Mouse (Mus musculus) layer of hippocampus, postnatal 36 days (tissue): ENCODE measurements around the gene Mip. TPM values are rescaled to one million over a fixed set of nuclear protein-coding genes. Genes with fewer than 3 reads are reported as not detected.
A peak's percentile ranks its signal among the peaks of the same experiment; 100 is the strongest.
"Not testable (repeated sequence)": the region's sequence is repeated elsewhere in the genome, so short reads cannot be mapped to it uniquely, and the experiment has no call there.

ENCODE experiments used
- DNase-seq, 2 experiments: peaks; one replicate each; pipeline ENCODE4 v3.0.0; 2022
- total RNA-seq, 2 experiments: library from RNA; stranded (reverse); gene quantifications; 2 replicates each; pipeline ENCODE4 v1.2.3; 2021

Mip gene
- total RNA-seq, result not detected

DNA sequence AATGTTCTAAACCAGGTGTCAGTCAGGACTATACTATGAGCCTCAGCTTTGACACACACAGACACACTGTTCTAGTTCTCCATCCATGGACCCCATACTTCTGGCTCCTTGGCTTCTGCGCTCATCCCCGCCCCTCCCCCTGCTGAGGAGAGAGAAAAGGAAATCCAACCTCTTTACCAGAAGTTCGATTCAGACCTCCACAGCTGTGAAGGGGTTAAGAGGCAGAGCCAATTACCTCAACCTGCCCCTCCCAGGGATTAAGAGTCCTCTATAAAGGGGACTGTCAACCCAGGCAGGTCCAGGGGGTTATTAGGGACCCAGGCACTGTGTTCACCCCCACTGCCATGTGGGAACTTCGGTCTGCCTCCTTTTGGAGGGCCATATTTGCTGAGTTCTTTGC lies at the start of gene Mip:
Mip (plus strand) TSS at position 301 of the 400 bp plus-strand sequence.
- DNase-seq, result no peak

DNA sequence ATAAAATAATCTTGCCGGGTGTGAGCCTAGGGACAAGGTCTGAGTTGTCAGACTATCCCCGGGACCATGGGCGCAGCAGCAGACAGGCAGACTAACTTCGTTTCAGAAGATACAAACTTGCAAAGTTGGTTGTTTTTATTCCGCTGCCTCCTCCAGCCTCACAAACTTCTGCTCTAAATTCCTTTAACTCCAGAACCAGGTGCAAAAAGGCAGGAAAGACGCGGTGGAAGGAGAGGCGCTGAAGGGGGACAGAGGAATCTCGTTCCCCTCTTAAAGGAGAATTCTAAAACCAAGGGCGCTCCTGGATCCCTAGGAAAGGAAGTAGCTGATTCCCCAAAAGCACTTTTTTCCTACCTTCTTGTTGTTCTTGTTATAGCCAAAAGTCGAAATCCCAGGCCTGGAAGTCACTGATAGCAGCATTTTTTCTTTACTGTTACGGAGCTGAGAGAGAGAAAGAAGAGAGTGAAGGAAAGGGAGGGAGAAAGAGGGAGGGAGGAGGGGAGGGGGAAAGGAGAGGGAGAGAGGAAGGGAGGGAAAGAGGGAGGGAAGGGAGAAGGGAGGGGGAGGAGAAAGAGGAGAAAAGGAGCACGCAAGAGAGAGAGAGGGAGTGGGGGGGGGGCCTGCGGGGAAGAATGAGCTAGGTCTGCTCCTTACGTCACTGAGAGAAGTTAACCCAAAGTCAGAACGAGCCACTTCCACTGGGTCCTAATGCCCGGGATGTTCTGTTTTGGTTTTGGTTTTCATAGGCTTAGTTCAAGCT lies 49.5 kb upstream of the Mip start:
- peak; percentile 39 to 45 for DNase-seq

DNA sequence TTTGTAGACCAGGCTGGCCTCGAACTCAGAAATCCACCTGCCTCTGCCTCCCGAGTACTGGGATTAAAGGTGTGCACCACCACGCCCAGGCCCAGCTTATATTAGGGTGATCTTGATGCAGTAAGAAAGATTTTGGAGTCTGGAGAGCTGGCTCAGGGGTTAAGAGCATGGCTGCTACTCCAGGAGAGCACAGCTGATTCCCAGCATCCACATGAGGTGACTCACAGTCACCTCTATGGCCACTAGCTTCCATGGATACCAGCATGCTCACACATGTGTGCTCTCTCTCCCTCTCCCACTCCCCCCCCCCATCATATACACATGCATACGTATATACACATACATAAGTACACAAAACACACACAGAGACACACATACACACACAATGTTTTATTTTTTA lies 48.3 kb upstream of the Mip start:
- no peak for DNase-seq

DNA sequence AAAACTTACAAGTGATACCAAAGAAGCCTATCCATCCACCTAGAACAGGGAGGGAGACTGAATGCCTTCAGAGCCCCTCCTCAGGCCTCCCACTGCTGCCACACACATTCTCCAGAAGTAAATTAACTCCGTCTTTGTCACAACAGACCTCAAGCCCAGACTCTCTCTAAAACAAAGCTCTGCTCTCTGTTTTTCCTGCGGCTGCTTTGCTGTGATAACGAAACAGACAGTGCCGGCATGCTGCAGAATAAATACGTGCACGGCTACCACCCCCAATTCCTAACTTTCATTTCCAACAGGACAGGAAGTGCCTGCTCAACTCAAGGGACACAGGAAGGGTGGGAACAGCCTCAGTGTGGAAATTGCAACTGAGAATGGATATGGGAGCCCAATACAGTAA lies 45.6 kb upstream of the Mip start, which contains the start of gene Rbms2:
Rbms2 (minus strand) TSS at position 309 of the 400 bp plus-strand sequence.
- no peak for DNase-seq

DNA sequence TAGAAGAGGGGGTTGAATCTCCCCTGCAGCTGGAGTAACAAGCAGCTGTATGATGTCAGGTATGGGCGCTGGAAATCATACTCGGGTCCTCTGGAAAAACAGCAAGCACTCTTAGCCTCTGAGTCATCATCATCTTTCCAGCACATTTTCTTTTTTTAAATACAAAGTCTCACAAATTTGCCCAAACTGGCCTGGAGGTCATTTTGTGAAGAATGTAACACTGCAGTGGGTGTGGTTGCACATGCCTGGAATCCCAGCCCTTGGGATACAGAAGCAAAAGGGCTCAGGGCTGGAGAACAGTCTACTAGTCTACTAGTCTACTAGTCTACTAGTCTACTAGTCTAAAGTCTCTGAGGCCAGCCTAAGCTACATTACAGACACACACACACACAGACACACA lies 41.3 kb upstream of the Mip start:
- DNase-seq, result no peak

DNA sequence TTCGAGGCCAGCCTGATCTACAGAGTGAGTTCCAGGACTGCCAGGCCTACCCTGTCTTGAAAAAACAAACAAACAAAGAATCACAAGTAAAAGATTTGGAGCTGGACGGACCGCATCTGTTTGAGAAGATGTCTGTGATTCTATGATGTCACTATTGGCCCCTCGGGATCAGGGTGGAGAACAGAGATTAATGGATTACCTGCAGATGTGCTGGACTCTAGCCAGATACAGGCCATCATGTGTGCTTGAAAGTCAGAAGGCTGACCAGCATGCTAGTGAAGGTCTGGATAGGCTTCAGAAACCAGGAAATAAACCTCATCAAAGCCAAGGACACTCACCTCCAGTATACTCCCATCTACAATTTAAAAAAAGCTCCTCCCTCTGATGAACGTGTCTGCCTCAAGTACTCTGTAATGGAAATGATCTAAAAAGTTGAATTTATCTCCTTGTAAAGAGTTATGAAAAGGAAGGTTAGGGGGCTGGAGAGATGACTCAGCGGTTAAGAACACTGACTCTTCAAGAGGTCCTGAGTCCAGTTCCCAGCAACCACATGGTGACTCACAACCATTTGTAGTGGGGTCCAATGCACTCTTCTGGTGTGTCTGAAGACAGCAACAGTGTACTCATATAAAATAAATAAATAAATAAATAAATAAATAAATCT lies 40.2 kb upstream of the Mip start:
- no peak for DNase-seq

DNA sequence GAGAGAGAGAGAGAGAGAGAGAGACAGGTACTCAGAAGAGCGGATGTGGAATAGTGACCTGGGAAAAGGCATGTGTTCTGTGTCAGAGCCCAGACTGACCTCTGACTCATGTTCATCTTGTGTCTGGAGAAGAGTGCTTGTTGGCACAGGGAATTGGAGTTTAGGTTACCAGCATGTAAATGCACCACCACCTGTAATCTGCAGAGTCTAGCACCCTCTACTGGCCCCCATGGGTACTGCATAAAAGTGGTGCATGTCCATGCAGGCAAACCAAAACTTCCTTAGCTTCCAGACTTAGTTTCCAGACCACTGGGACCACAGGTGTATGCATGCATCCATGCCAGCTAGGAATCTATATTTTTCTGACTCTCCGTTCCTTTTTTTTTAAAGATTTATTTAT lies 39.7 kb upstream of the Mip start:
- peak; percentile 50 to 64 for DNase-seq

DNA sequence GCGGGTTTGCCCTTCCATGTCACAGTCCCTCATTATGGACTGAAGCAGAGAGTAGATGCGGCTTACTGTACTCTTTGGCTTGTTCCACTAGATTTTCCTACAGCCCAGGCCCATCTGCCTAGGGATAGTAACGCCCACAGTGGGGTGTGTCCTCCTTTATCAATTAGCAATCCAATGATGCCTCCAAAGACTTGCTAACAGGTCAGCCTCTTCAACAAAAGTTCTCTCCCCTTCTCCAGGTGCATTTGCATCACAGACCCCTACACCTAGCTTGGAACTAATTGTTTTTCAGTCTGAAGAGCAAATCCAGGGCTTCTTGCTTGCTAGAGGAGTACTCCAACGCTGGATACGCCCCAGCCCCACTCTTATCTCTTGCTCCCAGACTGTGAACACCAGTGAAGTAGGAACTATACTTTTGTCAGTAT lies 38.4 kb upstream of the Mip start:
- no peak for DNase-seq

DNA sequence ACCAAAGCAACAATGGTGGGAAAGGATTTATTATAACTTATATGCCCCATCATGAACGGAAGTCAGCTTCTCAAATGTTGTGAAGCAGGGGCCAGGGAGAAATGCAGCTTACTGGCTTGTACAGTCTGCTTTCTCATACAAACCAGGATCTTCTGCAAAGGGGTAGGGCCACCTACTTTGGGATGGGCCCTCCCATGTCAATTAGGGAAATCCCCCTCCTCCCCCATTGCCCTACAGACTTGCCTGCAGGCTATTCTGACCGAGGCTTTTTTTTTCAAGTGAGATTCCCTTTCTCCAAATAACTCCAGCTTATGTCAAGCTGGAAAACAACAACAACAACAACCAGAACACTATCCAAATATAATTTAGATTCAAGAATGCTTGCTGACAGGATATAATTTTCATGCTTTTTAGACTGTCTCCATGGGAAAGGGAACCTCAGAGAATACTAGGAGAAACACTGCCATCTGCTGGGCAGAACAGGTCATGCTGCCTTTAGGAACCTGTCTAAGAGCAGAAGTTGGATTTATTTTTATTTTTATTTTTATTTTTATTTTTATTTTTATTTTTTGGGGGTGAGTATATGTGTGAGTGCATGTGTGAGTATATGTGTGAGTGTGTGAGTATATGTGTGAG lies 37.3 kb upstream of the Mip start:
- DNase-seq, result peak; percentile 35 to 59

DNA sequence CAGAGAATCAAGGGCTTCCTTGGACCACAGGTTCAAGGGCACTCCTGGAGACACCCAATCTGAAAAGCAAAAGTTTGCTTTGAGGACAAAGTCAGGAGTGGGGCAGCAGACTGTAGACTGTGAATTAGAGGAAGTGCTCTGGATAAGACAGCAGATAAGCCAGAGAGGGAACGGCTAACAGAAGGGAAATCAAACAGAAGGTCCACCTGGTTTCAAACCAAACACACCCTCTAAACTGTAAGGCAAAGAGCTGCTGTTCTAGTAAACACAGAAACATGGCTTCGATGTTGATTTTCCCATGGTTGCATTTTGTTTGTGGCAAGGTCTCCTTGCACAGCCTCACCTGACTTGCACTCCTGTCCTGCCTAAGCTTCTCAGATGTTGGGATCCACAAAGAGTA lies 34.2 kb upstream of the Mip start:
- DNase-seq, result no peak

DNA sequence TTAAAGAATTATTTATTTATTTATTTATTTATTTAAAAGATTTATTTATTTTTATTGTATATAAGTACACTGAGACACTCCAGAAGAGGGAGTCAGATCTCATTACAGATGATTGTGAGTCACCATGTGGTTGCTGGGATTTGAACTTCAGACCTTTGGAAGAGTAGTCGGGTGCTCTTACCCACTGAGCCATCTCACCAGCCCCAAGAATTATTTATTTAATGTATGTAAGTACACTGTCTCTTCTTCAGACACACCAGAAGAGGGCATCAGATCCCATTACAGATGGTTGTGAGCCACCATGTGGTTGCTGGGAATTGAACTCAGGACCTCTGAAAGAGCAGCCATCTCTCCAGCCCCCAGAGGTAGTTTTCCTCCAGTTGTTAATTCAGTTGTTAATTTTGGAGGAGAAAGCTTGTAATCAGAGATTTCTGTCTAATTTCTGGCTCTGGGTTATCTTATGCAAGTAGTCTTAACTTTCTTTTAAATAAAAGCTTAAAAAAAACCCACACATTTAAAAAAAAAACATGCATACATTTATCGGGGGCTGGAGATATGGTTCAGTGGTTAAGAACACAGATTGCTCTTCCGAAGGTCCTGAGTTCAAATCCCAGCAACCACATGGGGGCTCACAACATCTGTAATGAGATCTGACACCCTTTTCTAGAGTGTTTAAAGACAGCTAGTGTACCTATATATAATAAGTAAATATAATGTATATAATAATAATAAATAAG lies 33.4 kb upstream of the Mip start:
- not testable (repeated sequence) for DNase-seq

DNA sequence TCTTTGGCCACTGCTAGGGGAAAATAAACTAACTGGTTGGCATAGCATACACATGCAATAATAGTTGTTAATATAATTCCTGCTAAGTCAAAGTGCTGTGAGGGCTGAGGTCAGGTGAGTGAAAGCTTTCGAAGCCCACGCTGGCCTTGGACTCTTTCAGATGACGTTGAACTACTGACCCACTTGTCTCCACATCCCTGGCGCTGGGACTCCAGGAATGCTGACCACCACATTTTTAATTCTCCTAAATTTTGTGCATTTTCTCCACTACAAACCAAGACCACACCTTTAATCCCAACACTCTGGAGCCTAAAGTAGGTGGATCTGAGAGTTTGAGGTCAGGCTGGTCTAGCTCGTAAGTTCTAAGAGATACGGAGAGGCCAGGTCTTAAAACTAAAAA lies 32.5 kb upstream of the Mip start:
- no peak for DNase-seq

DNA sequence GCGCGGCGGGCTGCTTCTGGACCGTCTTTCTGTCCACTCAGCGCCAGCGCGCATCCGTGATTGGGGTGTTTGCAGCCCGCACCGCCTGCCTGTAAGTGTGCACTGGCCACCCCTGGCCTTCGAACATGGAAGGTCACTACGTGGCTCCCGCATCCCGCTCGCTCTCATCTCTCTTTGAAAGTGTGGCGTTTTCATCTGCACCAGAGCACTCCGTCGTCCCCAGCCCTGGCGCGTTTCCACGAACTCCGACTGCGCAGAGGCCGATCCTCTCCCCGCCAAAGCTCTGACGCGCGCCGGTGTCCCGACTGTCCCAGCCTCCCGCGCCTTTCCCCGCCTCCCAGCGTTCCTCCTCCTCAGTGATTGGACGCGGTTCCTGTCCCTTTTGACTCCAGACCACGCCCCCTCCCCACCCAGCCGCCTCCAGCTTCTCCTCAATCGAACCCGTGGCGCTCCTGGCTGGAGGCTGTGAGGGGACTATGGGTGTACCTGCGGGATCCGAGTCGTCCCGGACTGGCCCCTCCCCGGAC lies 31.6 kb upstream of the Mip start, which contains the start of gene Gls2:
Gls2 (plus strand) TSS at position 434 of the 527 bp plus-strand sequence.
- peak; percentile 98 for DNase-seq

DNA sequence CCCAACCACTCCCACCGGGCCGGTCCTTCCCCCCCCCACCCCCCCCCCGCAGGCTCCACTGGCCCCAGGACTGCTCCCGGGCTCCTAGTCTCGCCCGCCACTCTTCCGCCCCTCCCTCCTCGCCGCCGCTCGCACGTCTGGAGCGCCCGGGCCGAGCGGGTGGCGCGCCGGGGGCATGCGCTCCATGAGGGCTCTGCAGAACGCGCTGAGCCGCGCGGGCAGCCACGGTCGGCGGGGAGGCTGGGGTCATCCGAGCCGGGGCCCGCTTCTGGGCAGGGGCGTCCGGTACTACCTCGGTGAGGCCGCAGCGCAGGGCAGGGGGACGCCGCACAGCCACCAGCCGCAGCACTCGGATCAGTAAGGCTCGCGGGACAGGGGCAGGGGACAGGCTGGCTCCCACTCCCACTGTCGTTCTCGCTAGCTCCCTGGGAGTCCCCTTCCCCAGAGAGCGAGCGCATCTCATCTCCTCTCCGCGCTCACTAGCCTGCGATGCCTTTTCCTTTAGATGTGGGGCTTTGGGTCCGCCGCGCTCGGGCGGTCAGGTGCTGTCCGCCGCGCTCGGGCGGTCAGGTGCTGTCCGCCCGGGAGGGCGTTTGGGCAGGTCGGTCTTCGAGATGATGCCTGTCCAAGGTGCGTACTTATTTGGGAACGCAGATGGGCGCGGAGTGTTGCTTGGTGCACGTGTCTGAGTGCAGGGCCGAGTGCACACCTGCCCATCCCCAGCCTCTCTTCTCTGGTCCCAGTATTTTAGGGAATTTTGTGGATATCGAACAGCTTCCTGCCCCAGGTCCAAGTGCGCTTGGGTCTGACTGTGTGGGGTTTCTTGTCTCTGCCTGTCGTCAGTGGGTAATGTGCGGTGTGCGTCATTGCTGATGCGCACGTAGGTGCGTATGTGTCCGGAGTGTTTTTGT lies 30.8 kb upstream of the Mip start:
- DNase-seq, result peak; percentile 29 to 47

DNA sequence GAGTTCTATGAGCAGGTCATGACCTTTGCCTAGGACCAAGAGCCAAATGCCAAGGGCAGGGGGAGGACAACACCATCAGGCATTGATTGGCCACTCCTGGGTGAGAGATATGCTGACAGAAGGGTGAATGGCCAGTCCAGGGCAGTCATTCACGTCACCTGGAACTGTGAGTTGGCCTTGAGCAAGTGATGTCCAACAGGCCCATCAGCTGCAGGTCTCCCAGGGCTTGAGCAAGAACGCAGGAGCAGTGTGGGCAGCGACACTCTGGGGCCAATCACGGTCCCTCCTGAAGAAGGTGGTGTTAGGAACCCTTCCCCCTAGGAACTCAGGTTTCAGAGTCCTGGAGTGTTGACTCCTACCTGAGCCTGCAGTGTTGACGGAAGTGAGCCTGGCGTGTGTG lies 23.8 kb upstream of the Mip start:
- no peak for DNase-seq

DNA sequence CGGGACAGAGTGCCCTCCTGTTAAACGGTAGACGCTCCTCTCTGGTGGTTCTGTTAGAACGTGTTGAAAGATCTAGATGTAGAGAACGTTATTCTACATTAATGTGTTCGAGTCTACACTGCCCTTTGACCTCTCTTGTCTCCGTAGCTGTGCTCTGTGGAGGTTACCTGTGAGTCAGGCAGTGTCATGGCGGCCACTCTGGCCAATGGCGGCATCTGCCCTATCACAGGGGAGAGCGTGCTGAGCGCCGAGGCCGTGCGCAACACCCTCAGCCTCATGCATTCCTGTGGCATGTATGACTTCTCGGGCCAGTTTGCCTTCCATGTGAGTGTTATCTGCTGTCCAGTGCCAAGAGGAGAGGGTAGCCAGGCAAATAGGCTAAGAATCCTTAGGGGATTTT lies 20.7 kb upstream of the Mip start:
- no peak for DNase-seq

DNA sequence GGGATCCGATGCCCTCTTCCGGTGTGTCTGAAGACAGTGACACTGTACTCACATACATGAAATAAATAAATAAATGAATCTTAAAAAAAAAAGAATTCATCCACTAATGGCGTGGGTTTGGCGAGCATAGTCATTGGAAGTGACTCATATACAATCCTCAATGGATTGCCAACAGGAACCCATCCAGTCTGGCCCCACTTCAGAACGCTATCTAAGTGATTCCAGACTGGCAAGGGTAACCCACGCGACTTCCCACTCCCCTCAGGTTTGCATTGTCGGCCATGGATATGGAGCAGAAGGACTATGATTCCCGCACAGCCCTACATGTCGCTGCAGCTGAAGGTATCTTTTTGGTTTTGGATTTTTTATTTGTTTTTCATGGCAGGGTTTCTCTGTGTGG lies 17.3 kb upstream of the Mip start:
- DNase-seq, result no peak

DNA sequence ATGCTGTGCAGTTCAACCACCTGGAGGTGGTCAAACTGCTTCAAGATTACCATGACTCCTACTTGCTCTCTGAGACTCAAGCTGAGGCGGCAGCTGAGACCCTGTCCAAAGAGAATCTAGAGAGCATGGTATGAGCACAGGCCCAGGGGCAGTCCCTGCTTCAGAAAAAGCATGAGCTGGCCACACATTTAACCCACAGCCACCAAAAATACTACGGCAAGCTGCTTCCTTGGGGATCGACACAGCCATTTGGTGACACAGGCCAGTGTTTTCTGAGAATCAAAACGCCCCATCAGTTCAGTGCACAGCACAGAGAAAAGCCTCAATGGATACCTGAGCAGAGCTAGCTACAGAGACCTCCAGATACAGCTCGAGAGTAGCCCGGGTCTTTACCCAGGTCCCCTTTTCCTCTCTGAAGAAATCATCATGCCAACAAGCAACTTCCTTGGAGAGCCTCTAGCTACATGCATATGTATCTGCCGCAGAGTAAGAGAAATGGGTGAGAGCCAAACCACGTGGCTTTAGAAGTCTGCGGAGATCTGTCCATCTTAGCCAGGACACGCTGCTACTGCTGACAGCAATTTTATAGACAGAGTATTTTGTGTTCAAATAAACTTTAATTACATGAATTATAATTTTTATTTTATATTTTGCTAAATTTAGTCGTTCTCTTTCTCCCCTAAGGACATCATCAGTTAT lies 16.2 kb upstream of the Mip start:
- DNase-seq, result no peak

DNA sequence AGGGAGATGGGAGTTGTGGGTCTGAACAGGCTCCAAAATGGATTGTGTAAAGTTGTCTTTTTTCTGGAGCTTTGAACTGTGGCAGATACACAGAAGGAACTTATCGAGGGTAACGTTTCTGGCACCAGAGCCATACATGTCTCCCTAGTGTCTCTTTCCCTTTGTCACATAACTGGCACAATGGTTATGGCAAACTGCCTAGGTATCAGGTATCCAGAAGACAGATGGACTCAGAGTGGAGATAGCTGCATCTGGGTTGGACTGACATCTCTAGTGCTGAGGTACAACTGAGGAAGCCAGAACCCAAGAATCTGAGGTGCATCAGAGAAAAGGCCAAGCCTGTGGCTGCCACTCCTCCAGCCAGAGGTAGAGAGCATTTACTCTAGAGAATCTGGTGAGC lies 15.5 kb upstream of the Mip start:
- no peak for DNase-seq

DNA sequence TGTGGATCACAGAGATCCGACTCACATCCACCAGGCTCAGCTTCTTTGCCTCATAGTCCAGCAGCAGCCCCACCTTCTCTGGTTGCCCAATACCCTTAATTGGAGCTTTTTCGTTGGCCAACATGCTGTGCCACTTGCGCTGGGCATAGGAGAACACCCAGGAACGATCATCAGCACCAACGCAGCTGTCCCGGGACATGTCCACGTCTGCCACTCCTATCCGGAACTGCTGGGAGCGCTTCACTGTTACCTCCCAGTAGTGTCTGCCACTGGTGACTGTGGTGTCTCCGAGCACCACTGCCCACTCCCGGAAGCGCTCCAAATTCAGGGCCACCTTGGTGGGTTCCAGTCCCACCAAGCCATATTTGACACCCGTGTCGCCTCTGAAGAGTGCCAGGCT lies 14.7 kb upstream of the Mip start:
- DNase-seq, result peak in 1 of 2 experiments; percentile 11
